Mouse (Mus musculus) lung, adult 18-20 months (tissue): ENCODE results near the gene Ppcdc.
"Not testable (repeated sequence)": the region's sequence is repeated elsewhere in the genome, so short reads cannot be mapped to it uniquely, and the experiment has no call there.

Experiments used
- DNase-seq, 2 experiments: peaks; one replicate each; pipeline ENCODE4 v3.0.0; 2022; ENCODE audit warnings: mixed read lengths in 2 of 2

The Ppcdc gene

DNA sequence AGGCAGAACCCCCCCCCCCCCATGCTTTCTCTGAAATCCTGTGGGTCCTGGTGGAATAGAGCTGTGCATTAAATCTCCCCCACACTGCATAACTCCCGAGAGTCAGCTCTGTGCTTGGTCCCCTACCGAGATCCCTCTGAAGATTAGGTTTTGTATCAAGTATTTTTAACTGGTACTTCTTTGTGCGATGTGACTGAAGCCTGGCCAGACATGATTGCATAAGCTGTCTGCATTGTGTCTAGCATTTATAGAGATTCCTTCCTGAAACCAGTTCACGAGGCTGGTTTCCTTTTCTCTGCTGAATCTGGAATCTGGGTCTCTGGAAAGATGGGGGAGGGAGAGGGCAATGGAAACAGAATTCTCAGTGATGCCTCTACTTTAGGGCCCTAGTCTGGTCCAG lies 11.5 kb downstream of the Ppcdc start:
- no peak for DNase-seq

DNA sequence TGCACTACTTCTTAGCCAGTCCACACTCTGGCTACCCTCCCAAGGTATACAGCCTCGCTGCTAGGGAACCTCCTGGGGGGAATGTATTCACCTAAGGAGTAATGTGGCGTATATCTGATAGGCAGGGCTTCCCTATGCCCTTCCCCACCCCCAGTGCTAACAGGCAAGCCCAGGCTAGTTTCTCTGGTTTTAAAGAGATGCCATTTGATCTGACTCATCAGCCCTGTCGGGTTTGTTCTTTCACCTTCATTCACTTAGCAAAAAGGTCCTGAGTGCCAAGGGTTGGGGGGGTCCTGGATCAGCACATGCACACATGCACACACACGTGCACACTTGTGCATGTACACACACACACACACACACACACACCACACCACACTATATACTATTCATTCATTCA lies 12.0 kb downstream of the Ppcdc start:
- DNase-seq, result peak; percentile 22 to 38

DNA sequence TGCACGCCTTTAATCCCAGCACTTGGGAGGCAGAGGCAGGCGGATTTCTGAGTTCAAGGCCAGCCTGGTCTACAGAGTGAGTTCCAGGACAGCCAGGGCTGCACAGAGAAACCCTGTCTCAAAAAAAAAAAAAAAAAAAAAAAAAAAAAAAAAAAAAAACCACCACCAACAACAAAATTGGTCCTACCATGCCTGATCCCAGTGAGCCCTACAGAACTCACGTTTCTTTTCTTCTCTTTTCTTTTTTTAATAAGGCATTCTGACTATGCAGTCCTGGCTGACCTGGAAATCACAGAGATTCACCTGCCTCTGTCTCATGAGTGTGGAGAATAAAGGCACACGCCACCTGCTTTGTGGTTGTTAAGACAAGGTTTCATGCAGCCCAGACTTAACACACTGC lies 12.8 kb downstream of the Ppcdc start:
- not testable (repeated sequence) for DNase-seq

DNA sequence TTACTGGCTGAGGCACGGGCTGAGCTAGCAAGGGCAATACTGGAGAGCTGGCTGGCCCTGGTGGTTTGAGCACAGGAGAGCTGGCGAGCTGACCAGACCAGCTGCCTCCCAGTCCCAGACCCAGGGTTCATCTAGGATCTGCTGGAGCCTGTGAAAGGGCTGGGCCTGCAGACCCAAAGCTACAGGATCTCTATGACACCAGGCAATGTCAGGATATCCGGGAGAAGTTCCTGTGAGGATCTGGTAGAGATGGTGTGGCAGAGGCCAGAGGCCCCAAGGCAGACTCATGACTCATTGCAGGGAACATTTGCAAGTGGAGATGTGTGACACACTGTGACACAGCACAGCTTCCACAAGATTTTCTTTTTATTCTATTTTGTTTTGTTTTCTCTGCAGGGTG lies 14.8 kb downstream of the Ppcdc start:
- DNase-seq, result no peak

DNA sequence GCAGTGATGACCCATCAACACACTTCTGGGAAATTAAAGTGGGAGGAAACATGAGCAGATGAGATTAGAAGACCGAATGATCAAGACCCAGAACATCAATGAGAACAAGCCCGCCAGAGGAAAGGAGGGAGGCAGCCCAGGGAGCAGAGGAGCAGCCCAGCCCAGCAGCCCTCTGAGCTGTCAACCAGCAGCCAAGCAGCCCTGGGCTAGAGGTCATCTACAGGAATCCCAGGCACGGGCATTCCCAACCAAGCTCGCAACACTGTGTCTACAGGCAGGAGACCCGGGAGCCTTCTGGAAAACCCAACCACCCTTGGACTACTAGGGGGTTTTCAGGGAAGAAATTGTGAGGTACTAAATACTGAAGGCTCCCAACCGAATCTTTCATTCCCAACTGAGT lies 15.9 kb downstream of the Ppcdc start:
- DNase-seq, result no peak

DNA sequence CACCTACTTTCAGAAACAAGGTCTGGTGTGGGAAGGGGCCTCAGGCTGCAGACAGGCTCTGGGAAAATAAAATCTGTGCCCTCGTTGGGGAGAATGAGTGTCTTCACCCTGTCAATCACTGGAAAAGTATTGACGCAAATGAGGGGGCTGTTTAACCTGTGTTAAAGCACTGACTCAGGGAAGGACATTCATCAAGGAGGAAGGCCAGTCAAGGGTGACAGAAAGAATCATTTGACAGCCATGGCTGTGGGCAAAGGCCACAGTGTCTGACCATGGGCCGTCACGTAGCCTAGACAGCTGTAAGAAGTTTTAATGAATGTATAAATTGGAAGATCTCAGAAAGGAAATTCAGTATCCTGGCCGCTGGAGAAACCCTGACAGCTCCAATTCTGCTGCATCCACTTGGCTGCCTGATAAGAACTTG lies 18.2 kb downstream of the Ppcdc start:
- no peak for DNase-seq

DNA sequence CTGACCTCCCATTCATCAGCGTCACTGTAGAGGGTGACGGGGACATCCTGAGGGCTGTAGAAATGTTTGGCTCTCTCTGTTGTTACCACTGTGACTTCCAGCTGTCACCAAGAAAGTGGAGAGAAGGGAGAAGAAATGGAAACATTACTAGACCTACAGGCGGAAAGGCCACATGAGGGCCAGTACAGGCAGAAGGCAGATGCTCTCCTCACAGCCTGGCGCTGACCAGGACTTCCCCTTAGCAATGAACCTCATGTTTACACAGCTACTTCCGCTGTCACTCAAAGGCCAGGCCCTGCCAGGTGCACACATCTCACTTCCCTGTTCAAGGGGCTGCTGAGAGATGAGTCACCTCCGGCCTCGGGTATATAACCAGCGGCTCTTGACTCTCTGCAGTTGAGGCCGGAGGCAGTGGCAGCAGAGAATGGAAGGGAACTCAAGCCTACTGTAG lies 18.8 kb downstream of the Ppcdc start:
- peak; percentile 86 to 88 for DNase-seq

DNA sequence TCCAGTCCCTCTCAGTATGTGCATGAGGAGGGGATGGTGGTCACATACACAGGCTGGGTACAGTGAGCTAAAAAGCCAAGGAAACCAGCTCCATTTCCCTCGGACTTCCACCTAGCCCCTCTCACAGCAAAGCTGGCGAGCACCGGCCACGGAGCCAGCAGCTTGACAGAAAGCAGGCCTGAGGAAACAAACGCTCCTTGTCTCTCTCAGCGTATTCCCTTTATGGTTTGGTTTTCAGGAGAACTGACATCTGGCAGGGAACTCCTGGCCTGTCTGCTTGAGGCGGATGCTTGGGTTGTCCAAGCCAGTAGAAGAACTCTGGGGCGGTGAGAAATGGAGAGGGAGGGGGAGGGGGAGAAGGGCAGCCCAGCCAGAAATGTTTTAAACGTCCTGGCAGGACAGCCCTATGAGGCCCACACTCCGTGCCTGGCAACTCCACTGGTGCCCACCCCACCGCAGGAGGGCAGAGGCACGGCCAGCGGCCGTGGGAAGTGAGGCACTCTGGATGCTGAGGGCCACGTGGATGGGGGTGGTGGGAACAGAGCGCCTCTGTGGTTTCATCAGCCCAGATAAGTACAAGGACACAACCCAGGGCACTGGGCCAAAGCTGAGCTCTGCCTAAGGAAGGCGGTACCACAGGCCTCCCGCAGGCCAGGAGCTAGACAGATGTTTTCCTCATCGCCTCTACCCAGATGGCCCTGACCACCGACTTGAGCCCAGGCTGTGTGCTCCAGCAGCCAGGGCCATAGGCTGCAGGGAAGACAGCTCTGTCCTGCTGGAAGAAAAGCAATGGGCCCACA lies 19.4 kb downstream of the Ppcdc start:
- peak; percentile 89 to 91 for DNase-seq

DNA sequence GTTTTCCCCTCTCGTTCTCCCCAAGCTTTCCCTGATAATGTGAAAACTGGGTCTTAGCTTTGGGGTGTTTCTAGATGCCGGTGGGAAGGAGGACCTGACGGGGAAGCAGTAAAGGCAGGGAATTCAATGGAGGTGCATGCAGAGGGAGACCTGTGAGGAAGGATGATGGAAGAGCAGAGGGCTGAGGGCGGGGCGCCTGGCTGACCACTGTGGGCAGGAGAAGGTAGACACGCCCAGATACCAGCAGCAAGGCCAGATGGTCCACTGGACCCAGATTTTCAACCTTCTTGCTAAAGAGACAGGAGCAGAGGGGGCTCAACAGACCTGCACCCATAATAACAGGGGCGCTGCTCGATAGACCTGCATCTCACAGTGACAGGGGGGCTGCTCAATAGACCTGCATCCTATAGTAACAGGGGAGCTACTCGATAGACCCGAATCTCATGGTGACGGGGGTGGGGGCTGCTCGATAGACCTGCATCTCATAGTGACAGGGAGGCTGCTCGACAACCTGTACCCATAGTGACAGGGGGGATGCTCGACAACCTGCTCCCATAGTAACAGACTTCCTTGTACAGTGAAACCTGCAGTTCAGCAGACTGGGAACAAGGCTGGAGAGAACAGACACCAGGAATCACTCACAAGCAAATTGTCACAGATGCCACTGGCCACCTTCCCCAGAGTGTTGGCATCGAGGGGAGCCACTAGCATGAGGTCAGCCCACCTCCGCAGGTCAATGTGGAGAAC lies 20.2 kb downstream of the Ppcdc start:
- no peak for DNase-seq

DNA sequence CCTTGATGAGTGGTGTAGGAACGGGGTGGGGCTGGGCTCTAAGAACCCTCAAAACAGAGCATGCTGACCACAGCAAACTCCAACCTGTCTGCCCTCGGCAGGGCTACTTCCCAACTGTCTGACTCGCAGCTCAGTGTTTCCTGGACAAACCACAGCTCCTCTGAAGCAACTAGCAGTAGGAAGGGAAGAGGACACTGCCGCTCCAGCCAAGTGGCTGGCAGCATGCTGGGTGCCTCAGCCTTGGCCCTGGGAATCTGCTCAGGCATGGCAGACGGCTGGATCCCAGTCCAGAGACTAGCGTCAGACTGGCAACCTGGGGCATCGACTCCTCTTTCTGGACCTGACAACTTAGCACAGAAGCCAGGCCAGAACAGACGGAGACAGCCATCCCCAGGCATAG lies 22.6 kb downstream of the Ppcdc start:
- peak in 1 of 2 experiments; percentile 22 for DNase-seq

DNA sequence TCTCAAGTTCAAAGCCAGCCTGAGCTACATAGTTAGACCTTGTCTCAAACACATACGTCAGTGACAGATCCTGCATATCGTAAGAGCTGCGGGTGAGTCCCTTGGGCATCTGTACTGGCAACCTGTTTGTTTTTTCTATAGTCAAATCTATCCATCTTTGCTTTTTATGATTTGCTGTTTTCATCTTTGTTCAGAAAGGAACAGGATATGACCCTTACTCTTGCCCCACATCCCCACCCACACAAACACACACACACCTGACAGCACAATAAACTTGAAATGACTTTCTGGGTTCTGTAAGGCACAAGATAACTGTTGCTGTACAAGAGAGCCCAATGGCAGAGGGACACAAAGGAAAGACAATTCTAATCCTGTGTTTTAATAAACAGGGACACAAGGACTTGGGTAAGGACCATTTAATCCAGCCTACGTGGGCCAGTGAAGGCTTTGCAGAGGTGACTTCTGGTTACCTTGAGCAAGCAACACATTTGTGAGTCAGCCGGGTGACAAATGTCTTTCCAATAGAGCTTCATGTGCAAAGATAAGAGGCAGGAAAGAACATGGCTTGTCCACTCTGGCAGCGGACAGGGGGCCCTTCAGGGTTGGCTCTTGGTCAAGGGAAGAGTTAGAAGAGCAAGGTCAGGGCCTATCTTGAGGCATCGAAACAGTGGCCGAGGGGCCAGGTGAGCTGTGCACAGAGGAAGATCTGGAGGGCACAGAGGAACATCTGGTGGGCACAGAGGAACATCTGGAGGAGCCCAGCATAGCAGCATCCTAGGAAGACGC lies 32.6 kb downstream of the Ppcdc start:
- no peak for DNase-seq

DNA sequence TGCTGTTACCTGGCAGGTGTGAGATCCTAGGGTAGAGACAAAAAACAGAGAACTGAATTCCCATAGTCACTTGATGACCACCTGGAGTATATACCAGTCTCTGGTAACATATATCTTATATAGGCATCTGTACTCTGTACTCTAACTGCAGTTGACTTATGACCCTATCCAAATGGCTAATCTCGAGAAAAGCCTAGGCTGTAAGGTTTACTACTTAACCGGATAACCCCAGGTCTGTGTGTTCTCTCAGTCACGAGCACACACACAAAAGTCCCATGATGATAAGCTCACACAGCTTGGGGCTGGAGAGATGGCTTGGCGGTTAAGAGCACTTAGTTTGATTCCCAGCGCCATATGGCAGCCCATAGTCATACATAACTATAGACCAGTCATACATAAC lies 33.5 kb downstream of the Ppcdc start:
- no peak for DNase-seq

DNA sequence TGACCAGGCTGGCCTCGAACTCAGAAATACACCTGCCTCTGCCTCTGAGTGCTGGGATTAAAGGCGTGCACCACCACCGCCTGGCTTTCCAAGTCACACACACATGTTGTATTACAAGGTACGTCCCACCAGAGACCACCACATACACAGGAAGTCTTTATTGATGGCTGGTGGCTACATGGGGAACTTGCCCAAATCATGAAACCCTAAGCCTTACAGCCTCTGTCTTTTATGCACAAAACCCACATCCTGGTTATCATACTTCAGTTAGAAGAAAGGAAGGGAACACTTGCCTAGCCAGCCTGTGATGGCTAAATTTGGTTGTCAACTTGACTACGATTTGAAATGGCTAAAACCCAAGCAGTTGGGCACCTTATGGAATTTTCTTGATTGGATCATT lies 35.9 kb downstream of the Ppcdc start:
- DNase-seq, result no peak

DNA sequence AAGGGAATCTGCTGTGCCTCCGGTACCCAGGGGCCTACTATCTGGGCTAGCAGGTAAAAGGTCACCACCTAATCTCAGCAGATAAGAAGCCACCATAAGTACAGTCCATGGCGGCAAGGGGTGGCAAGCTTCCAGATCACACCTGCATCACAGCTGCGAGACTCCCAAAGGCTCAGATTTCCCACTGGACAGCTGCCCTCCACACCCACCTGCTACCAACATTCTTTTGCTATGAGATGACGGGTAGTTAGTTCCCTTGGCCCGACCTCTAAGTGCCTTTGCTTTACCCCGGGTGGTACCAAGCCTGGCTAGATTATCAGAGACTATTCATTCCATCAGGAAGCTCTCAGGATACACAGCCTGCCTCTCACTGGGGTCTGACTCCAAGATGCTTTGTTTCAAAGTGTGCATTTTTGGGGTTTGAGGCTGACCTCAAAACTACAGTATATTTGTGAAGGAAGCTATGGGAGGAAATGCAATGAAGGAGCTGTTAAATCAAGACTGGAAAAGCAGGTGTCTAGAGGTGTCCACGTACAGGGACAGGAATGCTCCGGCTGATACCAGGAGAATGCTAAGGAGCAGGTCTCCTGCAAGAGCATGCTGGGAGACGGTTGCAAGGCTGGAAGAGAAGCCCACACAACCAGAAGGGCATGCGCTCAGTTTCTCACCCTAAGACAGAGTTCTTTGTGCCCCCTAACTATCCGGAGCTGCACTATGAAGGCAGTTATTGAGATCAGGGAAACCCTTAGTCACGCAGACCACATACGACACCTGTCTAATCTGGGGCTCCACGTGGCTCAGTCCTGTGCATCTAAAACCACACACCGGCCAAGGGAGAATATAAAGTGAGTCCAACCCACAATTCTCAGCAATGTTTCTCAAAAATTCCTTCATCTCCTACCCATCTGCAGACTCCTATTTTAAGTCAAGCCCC lies 37.3 kb downstream of the Ppcdc start:
- peak in 1 of 2 experiments; percentile 17 for DNase-seq

DNA sequence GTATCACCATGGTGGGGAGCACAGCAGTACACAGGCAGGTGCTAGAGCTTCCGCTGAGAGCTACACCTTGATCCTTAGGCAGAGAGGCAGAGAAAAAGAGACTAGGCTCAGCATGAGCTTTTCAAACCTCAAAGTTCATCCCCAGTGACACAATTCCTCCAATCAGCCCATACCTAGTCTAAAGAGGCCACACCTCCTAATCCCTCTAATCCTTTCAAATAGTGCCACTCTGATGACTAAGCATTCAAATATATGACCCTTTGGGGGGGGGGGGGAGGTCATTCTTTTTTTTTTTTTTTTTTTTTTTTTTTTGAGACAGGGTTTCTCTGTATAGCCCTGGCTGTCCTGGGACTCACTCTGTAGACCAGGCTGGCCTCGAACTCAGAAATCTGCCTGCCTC lies 41.2 kb downstream of the Ppcdc start:
- DNase-seq, result no peak

DNA sequence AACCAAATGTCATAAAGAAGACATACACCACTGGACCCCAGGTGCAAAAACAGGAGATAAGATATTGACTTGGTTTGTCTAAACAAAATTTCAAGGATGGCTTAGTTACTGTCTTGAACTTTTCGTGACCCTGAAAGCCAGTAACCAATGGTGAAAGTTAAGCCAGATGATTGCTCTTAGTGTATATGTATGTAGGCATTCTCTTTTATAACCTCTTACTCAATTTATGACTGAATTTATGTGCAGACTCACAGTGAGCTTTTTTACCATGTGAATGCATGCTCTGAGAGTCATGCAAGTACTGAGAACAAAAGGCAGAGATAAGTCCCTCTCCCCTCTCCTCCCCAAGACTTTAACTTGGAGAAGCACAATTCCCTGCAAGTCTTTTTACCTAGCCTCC lies 47.0 kb downstream of the Ppcdc start:
- DNase-seq, result no peak

DNA sequence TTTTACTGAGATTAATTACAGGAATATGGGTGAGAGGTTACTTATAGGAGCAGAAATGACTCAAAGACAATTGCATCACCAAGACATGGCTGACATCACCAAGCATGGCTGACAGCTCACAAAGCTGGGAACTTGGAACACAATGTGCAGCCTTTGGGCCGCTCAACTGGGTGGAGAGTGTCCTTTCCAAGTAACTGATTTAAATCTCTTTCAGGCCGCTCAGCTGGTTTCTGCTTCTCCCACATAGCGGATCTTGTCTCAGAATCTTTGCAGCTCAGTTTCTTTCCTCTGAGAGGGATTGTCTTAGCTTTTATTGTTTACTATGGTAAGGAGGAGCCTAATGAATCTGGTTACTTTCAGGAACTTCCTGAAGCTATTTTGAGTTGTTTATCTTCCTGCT lies 49.1 kb downstream of the Ppcdc start:
- DNase-seq, result no peak

DNA sequence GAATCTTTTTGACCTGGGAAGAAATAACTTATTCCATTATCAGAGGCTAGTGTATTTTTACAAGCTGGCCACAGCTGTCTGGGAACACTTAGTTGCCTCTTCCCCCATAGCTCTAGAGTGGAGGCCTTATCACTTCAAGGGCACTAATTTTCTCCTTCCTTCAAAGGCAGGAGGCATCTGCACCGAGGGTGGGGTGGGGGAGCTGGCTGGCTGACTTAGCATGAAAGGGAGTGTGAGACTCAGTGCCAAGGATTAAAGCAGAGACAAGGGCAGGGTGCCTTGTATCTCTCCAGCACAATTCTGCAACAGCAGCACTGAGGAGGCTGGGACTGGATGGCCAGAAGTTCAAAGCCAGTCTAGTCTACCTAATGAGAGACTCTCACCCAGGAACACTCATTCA lies 50.8 kb downstream of the Ppcdc start:
- DNase-seq, result no peak

DNA sequence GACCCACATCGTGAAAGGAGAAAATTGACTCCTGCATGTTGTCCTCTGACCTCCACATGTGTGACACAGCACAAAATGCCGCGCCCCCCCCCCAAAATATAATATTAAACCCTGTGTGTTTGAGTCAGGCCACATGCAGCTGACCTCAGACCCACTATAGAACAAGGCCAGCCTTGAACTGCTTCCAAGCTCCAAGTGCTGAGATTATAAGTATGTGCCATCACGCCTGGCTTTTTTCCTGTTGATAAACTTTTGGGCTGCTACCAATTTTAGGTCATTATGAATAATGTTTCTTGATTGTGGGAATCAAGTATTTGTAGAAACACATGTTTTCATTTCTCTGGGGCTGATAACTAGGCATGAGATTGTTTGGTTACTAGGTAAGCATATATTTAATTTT lies 53.0 kb downstream of the Ppcdc start:
- DNase-seq, result no peak

DNA sequence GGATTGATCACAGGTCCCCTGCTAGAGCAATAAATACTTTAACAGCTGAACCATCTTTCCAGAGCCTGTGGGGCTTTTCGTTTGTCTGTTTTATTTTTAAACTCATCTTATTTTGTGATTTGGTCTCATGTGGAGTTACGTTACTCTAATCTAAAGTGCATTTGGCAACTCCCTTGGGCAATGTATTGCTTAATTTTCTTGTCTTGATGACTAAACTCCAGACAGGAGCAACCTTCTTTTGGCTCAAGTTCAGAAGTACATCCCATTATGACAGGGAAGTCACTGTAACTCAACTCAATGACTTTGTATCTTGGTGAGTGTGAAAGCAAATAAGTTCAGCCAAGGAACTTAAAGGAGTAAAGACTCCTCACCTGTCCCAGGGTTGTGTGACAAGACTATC lies 55.3 kb downstream of the Ppcdc start:
- no peak for DNase-seq

DNA sequence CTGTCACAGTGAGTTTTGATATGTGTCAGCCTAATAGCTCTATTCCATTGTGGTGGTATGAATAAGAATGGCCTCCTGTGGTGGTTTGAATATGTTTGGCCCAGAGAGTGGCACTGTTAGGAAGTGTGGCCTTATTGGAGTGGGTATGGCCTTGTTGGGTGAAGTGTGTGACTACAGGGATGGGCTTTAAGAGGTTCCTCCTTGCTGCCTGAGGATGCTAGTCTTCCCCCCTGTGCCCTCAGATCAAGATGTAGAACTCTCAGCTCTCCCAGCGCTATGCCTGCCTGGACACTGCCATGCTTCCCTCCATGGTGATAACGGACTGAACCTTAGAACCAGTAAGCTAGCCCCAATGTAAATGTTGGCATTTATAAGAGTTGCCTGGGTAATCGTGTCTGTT lies 78.9 kb downstream of the Ppcdc start:
- DNase-seq, result no peak
